Mouse (Mus musculus) lung, adult 2 months (tissue): ENCODE data around the gene Flnb.

Experiments
- CTCF ChIP-seq: fragments of 200-500 bp; IDR thresholded peaks from 2 replicates; pipeline ENCODE4 v1.5.1; 2011; ENCODE audit warnings: mild to moderate bottlenecking, low read length, control low read depth; ENCODE audit not compliant: insufficient read depth
- POLR2A ChIP-seq: fragments of 200-500 bp; IDR thresholded peaks from 2 replicates; pipeline ENCODE4 v1.6.1; 2011; ENCODE audit warnings: low read depth, mild to moderate bottlenecking, control low read depth, low read length, borderline replicate concordance; ENCODE audit errors: extremely low read depth

DNA sequence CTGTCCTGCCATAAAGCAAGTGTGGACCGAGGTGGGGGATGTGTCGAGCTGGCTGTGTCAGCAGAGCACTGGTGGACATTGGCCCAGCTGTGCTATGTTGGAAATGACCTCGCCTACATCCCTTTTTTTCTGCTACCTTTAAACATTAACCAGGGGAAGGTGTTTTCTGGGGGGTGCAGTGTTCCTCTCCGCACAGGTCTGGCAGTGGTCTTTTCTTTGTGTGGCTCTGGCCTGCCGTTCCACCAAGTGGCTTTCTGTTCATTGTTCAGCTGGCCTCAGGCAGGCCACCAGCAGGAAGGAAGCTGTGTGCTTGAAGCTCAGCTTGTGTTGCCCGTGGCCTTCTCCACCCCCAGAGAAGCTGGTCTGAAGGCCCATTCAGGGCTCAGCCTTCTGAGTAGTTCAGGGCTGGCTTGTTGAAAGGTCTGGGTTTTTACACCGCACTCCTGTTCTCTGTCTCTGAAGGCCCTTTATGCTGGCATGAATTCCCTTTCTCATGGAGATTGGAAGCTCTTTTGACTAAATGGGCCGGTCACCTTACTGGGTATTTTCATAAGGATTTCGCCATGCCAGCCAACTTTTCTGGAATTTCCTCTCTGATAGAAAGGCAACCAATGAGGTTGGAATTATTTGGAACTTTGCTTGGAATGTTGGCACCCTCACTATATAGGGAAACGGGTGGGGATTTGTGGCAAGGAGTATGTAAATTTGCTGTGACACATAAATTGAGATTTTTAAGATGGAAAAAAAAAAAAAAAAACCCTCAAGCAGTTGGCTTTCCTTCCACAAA, 8.6 kb downstream of the Flnb start:
- no peak for TF ChIP-seq CTCF
- TF ChIP-seq POLR2A: no peak
